Mouse (Mus musculus) neural tube, embryonic 13.5 days (tissue): ENCODE measurements around the gene Nlgn1. TPM values are rescaled to one million over a fixed set of nuclear protein-coding genes. Genes with fewer than 3 reads are reported as not detected.
A peak's percentile ranks its signal among the peaks of the same experiment; 100 is the strongest.

Experiments used
- ATAC-seq: fragments of 200-750 bp; cut with Nextera tagmentation; 2 replicates; pipeline ENCODE4 v1.8.0; 2017; ENCODE audit warnings: low read depth, mild to moderate bottlenecking, moderate TSS enrichment, moderate library complexity
- H3K27ac ChIP-seq: fragments of 300-500 bp; sonication (generic); replicated peaks from 2 replicates; pipeline ENCODE4 v1.5.1; 2015; ENCODE audit warnings: moderate library complexity, mild to moderate bottlenecking, inconsistent platforms
- H3K27me3 ChIP-seq: fragments of 300-500 bp; sonication (generic); 2 replicates; pipeline ENCODE4 v1.6.1; 2015; ENCODE audit warnings: mild to moderate bottlenecking, inconsistent platforms
- H3K36me3 ChIP-seq: fragments of 300-500 bp; sonication (generic); 2 replicates; pipeline ENCODE4 v1.6.1; 2015; ENCODE audit warnings: mild to moderate bottlenecking, inconsistent platforms
- H3K4me1 ChIP-seq: fragments of 300-500 bp; sonication (generic); replicated peaks from 2 replicates; pipeline ENCODE4 v1.6.1; 2015; ENCODE audit warnings: inconsistent platforms
- H3K4me2 ChIP-seq: fragments of 300-500 bp; sonication (generic); 2 replicates; pipeline ENCODE4 v1.6.1; 2015; ENCODE audit warnings: inconsistent platforms, mild to moderate bottlenecking, moderate library complexity
- H3K4me3 ChIP-seq: fragments of 300-500 bp; sonication (generic); 2 replicates; pipeline ENCODE4 v1.5.1; 2015; ENCODE audit warnings: mild to moderate bottlenecking, inconsistent platforms
- H3K9ac ChIP-seq: fragments of 300-500 bp; sonication (generic); 2 replicates; pipeline ENCODE4 v1.6.1; 2015; ENCODE audit warnings: moderate library complexity, mild to moderate bottlenecking, inconsistent platforms
- H3K9me3 ChIP-seq: fragments of 300-500 bp; sonication (generic); 2 replicates; pipeline ENCODE4 v1.6.1; 2016; ENCODE audit warnings: inconsistent platforms
- WGBS: fragments of 180-500 bp; shearing (Covaris S2); methylation state at CpG from one replicate; pipeline ENCODE4 v1.1.7; 2015; 5-methylcytosine and 5-hydroxymethylcytosine counted together
- polyA plus RNA-seq: library from polyadenylated mRNA; unstranded; fragments of >200 nt; fragmentation: Nextera tagmentation; extraction: Ambion mirVana; gene quantifications from 2 replicates; pipeline ENCODE4 v1.2.1, GENCODE M21; 2015

Gene Nlgn1
- polyA plus RNA-seq, 1 experiment from 2014 or later = 13.7 TPM

DNA sequence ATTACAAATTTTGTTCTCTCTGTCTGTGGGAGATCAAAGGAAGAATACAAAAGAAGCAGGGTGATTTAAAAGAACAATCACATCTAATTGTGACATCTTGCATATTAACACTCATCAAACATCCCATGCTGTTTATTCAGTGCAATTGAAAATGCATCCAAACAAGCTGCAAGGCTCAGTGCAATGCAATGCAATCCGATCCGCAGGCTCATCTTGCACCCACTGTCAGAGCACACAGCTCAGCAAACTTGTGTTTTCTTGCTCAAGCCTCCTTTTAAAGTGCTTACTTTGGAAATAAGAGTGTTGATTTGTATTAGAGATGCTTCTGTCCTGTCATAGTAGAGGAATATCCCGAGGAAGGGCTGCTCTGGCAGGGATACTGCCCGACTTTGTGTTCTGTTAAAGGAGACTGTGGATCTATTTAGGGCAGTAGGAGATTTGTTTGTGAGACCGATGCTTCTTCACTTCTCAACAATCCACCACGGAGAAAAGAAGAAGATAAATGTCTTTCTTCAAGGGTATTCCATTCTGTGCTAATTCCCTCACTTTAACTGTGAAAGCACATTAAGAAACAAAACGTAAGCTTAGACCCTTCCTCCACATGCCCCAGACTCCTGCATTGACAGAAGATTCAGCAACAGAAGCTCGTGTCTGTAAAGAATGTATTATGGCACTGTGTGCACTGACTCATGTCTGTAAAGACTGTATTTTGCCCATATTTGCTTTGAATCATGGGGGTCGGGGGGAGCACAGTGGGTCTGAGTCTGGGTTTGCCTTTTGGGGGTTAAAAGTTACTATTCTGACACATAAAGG lies 197.2 kb downstream of the Nlgn1 start:
- no peaks in the 10 kb centered on the region for H3K27me3 ChIP-seq
- H3K27ac ChIP-seq = peak overlapping the region; percentile 56; the same call in 1 of the 2 replicates
- H3K4me1 ChIP-seq = peaks cover 10% of the 10 kb centered on the region
- ATAC-seq = no peak; the same call in 1 of the 2 replicates
- no peaks in the 10 kb centered on the region for H3K9me3 ChIP-seq
- H3K4me3 ChIP-seq = no peak overlapping the region
- peak overlapping the region; percentile 50; the same call in 1 of the 2 replicates for H3K9ac ChIP-seq
- peak overlapping the region; percentile 42 for H3K4me2 ChIP-seq
- WGBS = 13% methylated on average over 9 of the region's 9 CpGs
- 0 out of 2 replicates have a peak, but pooled peaks cover 12% of the 10 kb centered on the region for H3K36me3 ChIP-seq

DNA sequence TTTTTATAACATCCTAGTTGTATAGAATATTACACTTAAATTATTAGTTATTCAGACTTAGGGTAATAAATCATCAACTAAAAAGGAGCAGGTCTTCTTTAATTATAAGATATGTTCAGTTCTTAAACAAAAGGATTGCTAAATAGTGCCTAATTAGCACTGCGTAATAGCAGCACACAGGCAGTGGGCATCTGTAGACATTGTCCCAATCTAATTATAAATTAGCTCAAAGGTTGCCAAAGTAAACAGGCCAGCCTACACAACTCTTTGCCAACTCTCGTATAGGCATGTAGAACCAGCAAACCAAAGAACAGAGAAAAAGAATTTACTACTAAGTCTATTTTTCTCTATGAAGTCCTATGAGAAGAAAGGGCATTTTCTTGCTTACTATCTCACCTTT lies 201.3 kb downstream of the Nlgn1 start:
- H3K36me3 ChIP-seq = 0 out of 2 replicates have a peak, but pooled peaks cover 12% of the 10 kb centered on the region
- H3K4me3 ChIP-seq = no peak overlapping the region
- H3K9ac ChIP-seq = no peak overlapping the region
- peaks cover 10% of the 10 kb centered on the region for H3K4me1 ChIP-seq
- no peaks in the 10 kb centered on the region for H3K27me3 ChIP-seq
- no peak overlapping the region for H3K27ac ChIP-seq
- no peak for ATAC-seq
- no peak overlapping the region for H3K4me2 ChIP-seq
- no peaks in the 10 kb centered on the region for H3K9me3 ChIP-seq
- 70% methylated on average over 2 of the region's 2 CpGs for WGBS

DNA sequence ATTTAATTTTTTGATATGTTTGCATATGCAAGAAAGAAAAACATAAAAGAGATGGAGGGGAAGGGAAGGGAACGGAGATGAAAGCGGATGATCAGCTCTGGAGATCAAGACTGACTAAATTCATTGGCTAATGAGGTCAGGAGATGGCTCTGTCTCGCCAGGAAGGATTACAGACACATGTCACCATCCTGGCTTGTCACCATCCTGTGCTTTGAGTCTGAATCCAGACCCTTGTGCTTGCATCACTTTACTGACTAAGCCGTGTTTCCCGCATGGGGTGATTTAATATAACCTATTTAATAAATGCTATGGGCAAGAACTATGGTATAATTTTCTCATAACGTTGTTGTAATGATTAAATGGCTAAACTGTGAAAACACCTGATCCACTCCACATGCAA lies 202.8 kb downstream of the Nlgn1 start:
- Histone ChIP-seq H3K9ac (no peak overlapping the region), H3K4me3 (no peak overlapping the region), H3K9me3 (no peaks in the 10 kb centered on the region), H3K4me1 (no peaks in the 10 kb centered on the region), H3K27me3 (no peaks in the 10 kb centered on the region), H3K36me3 (0 out of 2 replicates have a peak, but pooled peaks cover 12% of the 10 kb centered on the region), H3K4me2 (no peak overlapping the region), H3K27ac (no peak overlapping the region)
- 73% methylated on average over 6 of the region's 6 CpGs for WGBS
- ATAC-seq = no peak

DNA sequence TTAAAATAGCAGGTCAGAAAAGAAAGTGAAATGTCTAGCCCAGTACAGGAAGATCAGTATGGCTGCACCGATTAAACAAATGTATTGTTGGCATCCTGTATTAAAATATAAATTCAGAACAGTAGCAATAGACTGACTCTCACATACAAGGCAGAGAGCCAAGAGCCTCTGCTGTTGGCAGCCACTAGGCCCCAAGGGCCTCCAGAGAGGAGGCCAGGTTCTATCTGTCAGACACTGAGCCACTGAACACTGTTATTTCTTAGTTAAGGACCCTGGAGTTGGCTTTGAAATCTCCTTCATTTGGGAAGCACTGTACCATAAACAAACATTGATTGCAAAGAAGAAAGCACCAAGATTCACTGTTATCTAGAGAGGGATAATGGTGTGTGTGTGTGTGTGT lies 215.2 kb downstream of the Nlgn1 start:
- Histone ChIP-seq H3K4me1 (no peaks in the 10 kb centered on the region), H3K27ac (no peak overlapping the region), H3K4me2 (no peak overlapping the region), H3K9ac (no peak overlapping the region), H3K4me3 (no peak overlapping the region), H3K27me3 (no peaks in the 10 kb centered on the region), H3K36me3 (no peaks in the 10 kb centered on the region), H3K9me3 (no peaks in the 10 kb centered on the region)
- no peak for ATAC-seq
- WGBS = 97% methylated on average over 1 of the region's 1 CpGs

DNA sequence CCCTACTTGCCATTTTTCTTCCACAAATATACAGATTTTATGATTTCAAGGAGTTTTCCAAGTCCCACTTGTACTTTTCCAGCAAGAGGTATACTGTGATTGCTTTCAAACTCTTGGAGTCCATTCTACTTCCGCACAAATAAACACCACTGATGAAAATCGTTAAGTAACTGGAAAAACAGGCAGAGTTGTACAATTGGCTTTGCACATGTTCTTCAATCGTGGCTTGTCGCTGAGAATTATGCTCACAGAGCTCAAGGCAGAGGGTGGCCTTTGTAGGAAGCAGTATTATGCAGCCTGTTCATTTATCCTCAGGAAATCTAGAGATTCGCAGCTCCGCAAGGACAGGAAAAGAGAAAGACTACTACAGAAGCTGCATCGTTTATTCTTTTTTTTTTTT lies 225.9 kb downstream of the Nlgn1 start:
- H3K9me3 ChIP-seq = no peaks in the 10 kb centered on the region
- no peak for ATAC-seq
- H3K36me3 ChIP-seq = no peaks in the 10 kb centered on the region
- no peaks in the 10 kb centered on the region for H3K27me3 ChIP-seq
- no peak overlapping the region for H3K9ac ChIP-seq
- no peak overlapping the region for H3K27ac ChIP-seq
- H3K4me1 ChIP-seq = peaks cover 4% of the 10 kb centered on the region; the same call in 1 of the 2 replicates
- H3K4me2 ChIP-seq = no peak overlapping the region
- 78% methylated on average over 7 of the region's 7 CpGs for WGBS
- H3K4me3 ChIP-seq = no peak overlapping the region

DNA sequence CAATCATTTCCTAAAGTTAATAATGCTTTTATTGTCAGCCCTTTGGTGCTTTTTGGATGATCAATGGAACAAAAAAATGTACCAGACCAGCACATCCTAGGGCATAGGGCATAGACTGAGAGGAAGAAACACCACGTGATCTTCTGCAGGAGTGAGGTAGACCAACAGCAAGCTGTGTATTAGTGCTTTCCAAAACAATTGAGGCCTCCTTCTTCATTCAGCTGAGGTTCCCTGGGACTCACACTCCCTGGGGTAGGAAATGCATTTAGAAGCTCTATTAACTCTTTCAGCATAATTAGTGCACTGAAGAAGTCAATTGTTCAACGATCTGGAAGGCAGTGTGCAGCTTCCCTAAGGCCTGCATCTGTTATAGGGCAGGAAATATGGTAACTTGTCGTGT lies 226.7 kb downstream of the Nlgn1 start:
- WGBS = 26% methylated on average over 3 of the region's 3 CpGs

DNA sequence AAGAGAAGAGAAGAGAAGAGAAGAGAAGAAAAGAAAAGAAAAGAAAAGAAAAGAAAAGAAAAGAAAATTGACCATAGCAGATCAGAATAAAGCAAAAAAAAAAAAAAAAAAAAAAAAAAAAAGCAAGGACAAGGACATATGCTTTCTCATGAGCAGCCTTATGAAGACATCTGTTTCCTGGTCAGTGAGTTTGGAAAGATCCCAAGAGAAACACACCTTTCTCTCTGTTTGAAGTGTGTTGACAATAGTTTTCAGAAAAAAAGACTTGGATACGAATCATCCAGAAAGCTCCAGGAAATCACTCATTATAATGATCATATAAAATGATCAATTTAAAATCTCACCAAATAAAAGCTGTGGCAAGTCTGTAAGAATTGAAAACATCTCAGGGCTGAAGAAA lies 230.0 kb downstream of the Nlgn1 start:
- no peak overlapping the region for H3K4me3 ChIP-seq
- ATAC-seq = no peak
- H3K4me1 ChIP-seq = peaks cover 4% of the 10 kb centered on the region; the same call in 1 of the 2 replicates
- H3K4me2 ChIP-seq = no peak overlapping the region
- H3K36me3 ChIP-seq = no peaks in the 10 kb centered on the region
- no peaks in the 10 kb centered on the region for H3K9me3 ChIP-seq
- H3K27me3 ChIP-seq = no peaks in the 10 kb centered on the region
- H3K9ac ChIP-seq = no peak overlapping the region
- 79% methylated on average over 1 of the region's 1 CpGs for WGBS
- H3K27ac ChIP-seq = no peak overlapping the region

More for the DNA sequence above, 226.7 kb downstream of the Nlgn1 start:
- no peak for ATAC-seq
- peaks cover 4% of the 10 kb centered on the region; the same call in 1 of the 2 replicates for H3K4me1 ChIP-seq
- no peak overlapping the region for H3K4me2 ChIP-seq
- no peak overlapping the region for H3K9ac ChIP-seq
- H3K27ac ChIP-seq = no peak overlapping the region
- H3K9me3 ChIP-seq = no peaks in the 10 kb centered on the region
- H3K36me3 ChIP-seq = no peaks in the 10 kb centered on the region
- no peaks in the 10 kb centered on the region for H3K27me3 ChIP-seq
- no peak overlapping the region for H3K4me3 ChIP-seq

DNA sequence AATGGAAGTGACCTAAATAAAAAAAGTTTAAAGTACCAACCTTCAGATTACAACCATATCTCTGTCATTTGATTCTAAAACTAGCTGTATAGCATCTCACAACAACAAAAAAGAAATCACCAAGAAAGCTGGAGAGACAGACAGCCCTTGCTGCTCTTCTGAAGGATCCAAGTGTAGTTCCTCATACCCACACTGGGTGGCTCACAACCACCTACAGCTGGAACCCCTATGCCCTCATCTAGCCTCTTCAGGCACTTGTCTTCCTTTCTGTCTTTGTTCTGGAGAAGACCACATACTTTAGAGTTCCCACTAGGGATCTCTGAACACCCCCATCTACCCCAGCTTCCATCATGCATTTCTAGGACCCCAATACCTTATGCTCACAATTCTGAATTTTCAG lies 236.7 kb downstream of the Nlgn1 start:
- H3K4me3 ChIP-seq = no peak overlapping the region
- H3K4me2 ChIP-seq = no peak overlapping the region
- no peaks in the 10 kb centered on the region for H3K4me1 ChIP-seq
- no peak overlapping the region for H3K27ac ChIP-seq
- H3K9ac ChIP-seq = no peak overlapping the region
- no peaks in the 10 kb centered on the region for H3K27me3 ChIP-seq
- H3K36me3 ChIP-seq = no peaks in the 10 kb centered on the region
- no peak for ATAC-seq
- no peaks in the 10 kb centered on the region for H3K9me3 ChIP-seq

DNA sequence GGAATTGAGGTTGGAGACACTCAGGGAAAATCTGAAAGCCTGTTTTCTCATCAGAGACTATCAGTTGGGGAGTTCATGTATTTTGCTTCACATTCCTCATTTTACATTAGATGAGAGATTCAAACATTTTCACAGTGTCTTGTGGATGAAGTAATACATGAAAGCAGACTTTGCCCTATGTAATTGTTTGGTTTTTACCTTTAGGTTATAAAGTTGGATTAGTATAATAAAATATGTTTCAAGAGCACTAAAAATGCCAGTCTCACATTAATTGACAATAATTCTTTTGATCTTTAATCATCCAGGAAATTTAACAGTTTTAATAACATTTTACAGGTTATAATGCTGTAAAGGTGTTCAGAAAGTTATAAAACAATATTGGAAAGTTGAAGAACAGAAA lies 262.9 kb downstream of the Nlgn1 start:
- H3K4me2 ChIP-seq = no peak overlapping the region
- no peaks in the 10 kb centered on the region for H3K27me3 ChIP-seq
- no peak overlapping the region for H3K27ac ChIP-seq
- H3K9me3 ChIP-seq = no peaks in the 10 kb centered on the region
- ATAC-seq = no peak
- H3K4me3 ChIP-seq = no peak overlapping the region
- no peak overlapping the region for H3K9ac ChIP-seq
- H3K4me1 ChIP-seq = no peaks in the 10 kb centered on the region
- no peaks in the 10 kb centered on the region for H3K36me3 ChIP-seq

DNA sequence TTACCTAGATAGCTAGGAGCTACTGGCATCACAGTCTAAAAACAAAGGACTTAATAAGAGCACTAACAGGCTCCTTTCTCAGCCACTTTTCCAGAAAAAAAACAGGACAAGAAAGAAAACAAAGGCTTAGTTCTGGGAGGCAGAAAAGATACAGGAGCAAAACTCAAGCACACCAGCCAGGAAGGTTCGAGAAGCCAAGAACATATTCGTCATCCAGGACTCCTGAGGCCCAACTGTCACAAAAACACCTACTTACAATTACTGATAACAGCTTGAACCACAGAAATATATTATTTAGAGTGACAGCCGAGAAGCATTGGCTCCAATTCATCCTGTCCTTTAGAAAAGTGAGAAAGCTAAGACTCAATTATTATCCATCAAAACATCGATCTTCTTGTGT lies 281.5 kb downstream of the Nlgn1 start:
- Histone ChIP-seq H3K27me3 (no peaks in the 10 kb centered on the region), H3K36me3 (no peaks in the 10 kb centered on the region), H3K9me3 (no peaks in the 10 kb centered on the region), H3K4me1 (no peaks in the 10 kb centered on the region), H3K27ac (no peak overlapping the region), H3K4me2 (no peak overlapping the region), H3K9ac (no peak overlapping the region), H3K4me3 (no peak overlapping the region)
- WGBS = 78% methylated on average over 4 of the region's 4 CpGs
- ATAC-seq = no peak

DNA sequence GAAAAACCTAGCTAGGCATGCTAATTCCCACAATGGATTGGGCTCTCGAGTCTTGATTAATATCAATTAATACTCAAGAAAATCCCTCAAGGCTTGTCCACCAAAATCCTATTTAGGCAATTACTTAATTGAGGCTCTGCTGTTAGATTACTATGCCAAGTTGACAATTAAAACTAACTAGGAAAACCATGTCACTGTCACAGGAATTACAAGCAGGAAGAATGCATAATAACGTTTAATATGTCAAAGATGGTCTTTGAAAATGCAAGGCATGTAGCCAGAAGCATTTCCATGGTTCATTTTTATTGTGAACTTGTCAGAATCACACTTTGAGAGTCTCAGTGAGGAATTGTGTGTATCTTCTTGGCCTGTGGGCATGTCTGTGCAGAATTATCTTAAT lies 289.3 kb downstream of the Nlgn1 start:
- H3K4me3 ChIP-seq = no peak overlapping the region
- 73% methylated on average over 2 of the region's 2 CpGs for WGBS

DNA sequence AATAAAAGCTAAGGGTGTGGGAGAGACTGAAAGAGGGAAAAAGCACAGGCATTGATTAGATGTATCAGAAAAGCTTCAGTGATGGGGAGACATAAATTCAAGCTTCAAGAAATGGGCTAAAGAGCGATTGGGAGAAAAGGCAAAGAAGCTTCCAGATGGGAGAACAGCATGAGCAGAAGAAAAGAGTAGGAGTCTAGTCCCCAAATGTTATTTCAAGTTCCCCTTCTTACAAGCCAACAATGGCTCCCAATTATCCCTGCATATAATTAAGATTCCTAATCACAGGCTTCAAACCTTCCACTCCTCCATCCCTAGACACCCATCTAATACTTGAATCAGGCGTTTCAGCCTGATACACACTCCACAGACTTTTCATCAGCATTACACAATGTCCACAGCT lies 292.6 kb downstream of the Nlgn1 start:
- Histone ChIP-seq H3K9me3 (no peaks in the 10 kb centered on the region), H3K4me1 (no peaks in the 10 kb centered on the region), H3K4me3 (no peak overlapping the region), H3K36me3 (no peaks in the 10 kb centered on the region), H3K9ac (no peak overlapping the region), H3K4me2 (no peak overlapping the region), H3K27me3 (no peaks in the 10 kb centered on the region), H3K27ac (no peak overlapping the region)
- 83% methylated on average over 2 of the region's 2 CpGs for WGBS
- ATAC-seq = no peak

More for the DNA sequence above, 289.3 kb downstream of the Nlgn1 start:
- H3K9me3 ChIP-seq = no peaks in the 10 kb centered on the region
- H3K9ac ChIP-seq = no peak overlapping the region
- no peaks in the 10 kb centered on the region for H3K4me1 ChIP-seq
- no peak for ATAC-seq
- no peak overlapping the region for H3K4me2 ChIP-seq
- H3K27me3 ChIP-seq = no peaks in the 10 kb centered on the region
- H3K36me3 ChIP-seq = no peaks in the 10 kb centered on the region
- no peak overlapping the region for H3K27ac ChIP-seq

DNA sequence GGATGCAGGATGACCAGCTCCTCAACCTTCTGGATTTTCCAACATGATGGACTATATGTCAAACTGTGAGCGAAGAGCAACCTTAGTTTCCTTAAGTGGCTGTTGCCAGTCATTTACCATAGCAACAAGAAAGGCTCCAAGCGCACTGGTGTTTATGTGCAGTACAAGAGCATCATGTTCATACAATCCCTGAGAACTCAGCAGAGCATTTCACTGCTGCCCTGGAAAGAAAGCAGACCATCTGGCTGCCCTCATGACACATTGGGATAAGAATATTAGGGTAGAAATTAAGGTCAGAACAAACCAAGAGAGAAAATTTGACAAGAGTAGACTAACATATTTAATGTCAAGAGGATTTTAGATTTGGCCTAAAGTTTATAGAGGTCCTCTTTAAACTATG lies 306.2 kb downstream of the Nlgn1 start:
- ATAC-seq = no peak
- H3K4me2 ChIP-seq = no peak overlapping the region
- H3K27ac ChIP-seq = no peak overlapping the region
- H3K9ac ChIP-seq = no peak overlapping the region
- no peaks in the 10 kb centered on the region for H3K36me3 ChIP-seq
- no peaks in the 10 kb centered on the region for H3K4me1 ChIP-seq
- H3K9me3 ChIP-seq = no peaks in the 10 kb centered on the region
- no peak overlapping the region for H3K4me3 ChIP-seq
- H3K27me3 ChIP-seq = no peaks in the 10 kb centered on the region
- 85% methylated on average over 2 of the region's 2 CpGs for WGBS
